11 mouse cellular contexts compared by ENCODE assay signal in the genomic region with DNA sequence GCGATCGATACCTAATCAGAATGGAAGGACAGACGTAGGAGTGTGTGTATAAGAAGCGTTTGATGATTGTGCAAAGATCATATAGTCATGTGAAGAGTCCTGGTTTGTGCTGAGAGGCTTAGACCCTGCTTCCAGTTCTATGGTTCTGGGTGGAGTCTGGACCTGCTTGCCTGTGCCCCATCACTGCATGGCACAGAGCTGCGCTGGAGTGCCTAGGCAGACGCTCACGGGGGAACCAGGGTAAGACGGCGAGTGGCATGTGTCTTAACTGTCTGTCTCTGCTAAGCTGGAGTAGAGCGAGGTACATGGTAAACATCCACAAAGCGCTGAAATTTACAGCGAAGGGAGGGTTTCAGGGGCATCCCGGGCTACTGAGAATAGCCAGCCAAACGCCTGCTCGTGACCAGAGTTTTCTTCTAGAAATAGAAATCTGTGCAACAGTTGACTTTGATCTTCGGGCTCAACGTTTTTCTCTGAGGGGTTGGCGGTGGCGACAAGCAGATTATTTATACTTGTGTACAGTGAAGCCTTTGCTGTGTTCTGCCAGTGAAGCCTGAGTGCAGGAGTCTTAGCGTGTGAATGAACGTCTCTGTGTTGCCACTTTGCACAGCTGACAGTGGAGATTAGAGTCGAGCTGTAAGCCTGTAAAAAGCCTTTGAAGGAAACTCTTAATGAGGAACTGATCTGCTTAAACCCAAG.
DNase-seq lines count a peak whose midpoint lies in the region; ATAC-seq lines count a peak whose summit lies in the region.
"Had no signal": no experiment of that assay in that cellular context is flagged by ENCODE, and none has a peak within 500 bp of the region (broad histone marks: within the 10 kb centered on the region; RNA-seq: fewer than 3 reads in every experiment).

No protein-coding gene starts in this region.

- no peaks in the 10 kb centered on the region for H3K27me3 ChIP-seq in embryonic facial prominence, embryonic 13.5 days
- no peaks in the 10 kb centered on the region for H3K27me3 ChIP-seq in embryonic facial prominence, embryonic 10.5 days (replicated peaks; ENCODE audit: low read depth, poor library complexity, severe bottlenecking)
- 0 out of 2 replicates have a peak, but pooled peaks cover 10% of the 10 kb centered on the region for H3K27me3 ChIP-seq in midbrain, embryonic 12.5 days
- H3K27me3 ChIP-seq in midbrain, embryonic 10.5 days (ENCODE audit: low read depth, poor library complexity, severe bottlenecking), result no peaks in the 10 kb centered on the region
- H3K27me3 ChIP-seq in midbrain, embryonic 16.5 days (ENCODE audit: control insufficient read depth, insufficient read depth, low read depth, low read length), result no peaks in the 10 kb centered on the region
- H3K27me3 ChIP-seq: embryonic facial prominence, embryonic 12.5 days; hindbrain, embryonic 13.5 days; lung, embryonic 15.5 days had no signal

- no peaks in the 10 kb centered on the region for H3K9me3 ChIP-seq in embryonic facial prominence, embryonic 13.5 days
- H3K9me3 ChIP-seq in embryonic facial prominence, embryonic 10.5 days, result no peaks in the 10 kb centered on the region
- no peaks in the 10 kb centered on the region for H3K9me3 ChIP-seq in midbrain, embryonic 12.5 days
- H3K9me3 ChIP-seq in midbrain, embryonic 10.5 days (replicated peaks), result no peaks in the 10 kb centered on the region
- H3K9me3 ChIP-seq in midbrain, embryonic 16.5 days (replicated peaks; ENCODE audit: control insufficient read depth, low read length, poor library complexity, severe bottlenecking), result no peaks in the 10 kb centered on the region
- H3K9me3 ChIP-seq: embryonic facial prominence, embryonic 12.5 days; hindbrain, embryonic 13.5 days; lung, embryonic 15.5 days had no signal

- 69% methylated on average over 22 of the region's 22 CpGs for WGBS in embryonic facial prominence, embryonic 13.5 days
- WGBS in embryonic facial prominence, embryonic 10.5 days, result 82% methylated on average over 22 of the region's 22 CpGs
- 68% methylated on average over 22 of the region's 22 CpGs for WGBS in midbrain, embryonic 12.5 days
- 83% methylated on average over 22 of the region's 22 CpGs for WGBS in midbrain, embryonic 10.5 days
- WGBS in midbrain, embryonic 16.5 days, result 43% methylated on average over 22 of the region's 22 CpGs

- 0 out of 2 replicates have a peak, but pooled peaks cover 4% of the 10 kb centered on the region for H3K4me1 ChIP-seq in embryonic facial prominence, embryonic 13.5 days
- H3K4me1 ChIP-seq in embryonic facial prominence, embryonic 10.5 days, result no peaks in the 10 kb centered on the region
- peaks cover 7% of the 10 kb centered on the region; the same call in 1 of the 2 replicates for H3K4me1 ChIP-seq in midbrain, embryonic 12.5 days
- H3K4me1 ChIP-seq in midbrain, embryonic 10.5 days, result peaks cover 4% of the 10 kb centered on the region; the same call in 1 of the 2 replicates
- H3K4me1 ChIP-seq in midbrain, embryonic 16.5 days (ENCODE audit: control insufficient read depth, insufficient read depth, low read length), result peaks cover 12% of the 10 kb centered on the region
- H3K4me1 ChIP-seq: embryonic facial prominence, embryonic 12.5 days had no signal

- ATAC-seq in embryonic facial prominence, embryonic 13.5 days (ENCODE audit: insufficient number of reproducible peaks, insufficient read depth, low FRiP score, low TSS enrichment, low read depth), result no peak
- ATAC-seq in midbrain, embryonic 12.5 days (ENCODE audit: low FRiP score, low read depth), result peak; percentile 88
- ATAC-seq in midbrain, embryonic 16.5 days, result peak; percentile 93

- H3K4me3 ChIP-seq in embryonic facial prominence, embryonic 13.5 days, result no peak overlapping the region
- H3K4me3 ChIP-seq in embryonic facial prominence, embryonic 10.5 days, result no peak overlapping the region
- H3K4me3 ChIP-seq in midbrain, embryonic 12.5 days, result no peak overlapping the region
- H3K4me3 ChIP-seq in midbrain, embryonic 10.5 days, result no peak overlapping the region
- H3K4me3 ChIP-seq in midbrain, embryonic 16.5 days (ENCODE audit: low read depth, low read length), result no peak overlapping the region
- H3K4me3 ChIP-seq: embryonic facial prominence, embryonic 12.5 days; hindbrain, embryonic 13.5 days; lung, embryonic 15.5 days had no signal

- 0 out of 2 replicates have a peak overlapping the region, but pooled peaks have one; percentile 22 for H3K27ac ChIP-seq in embryonic facial prominence, embryonic 13.5 days
- no peak overlapping the region for H3K27ac ChIP-seq in embryonic facial prominence, embryonic 10.5 days (replicated peaks)
- 0 out of 2 replicates have a peak overlapping the region, but pooled peaks have one; percentile 8 for H3K27ac ChIP-seq in midbrain, embryonic 12.5 days (replicated peaks)
- H3K27ac ChIP-seq in midbrain, embryonic 10.5 days (replicated peaks), result no peak overlapping the region
- peak overlapping the region; percentile 13 for H3K27ac ChIP-seq in midbrain, embryonic 16.5 days (ENCODE audit: low read length)
- H3K27ac ChIP-seq: embryonic facial prominence, embryonic 12.5 days; hindbrain, embryonic 13.5 days; lung, embryonic 15.5 days had no signal

- H3K9ac ChIP-seq in embryonic facial prominence, embryonic 13.5 days, result no peak overlapping the region
- no peak overlapping the region for H3K9ac ChIP-seq in midbrain, embryonic 12.5 days (replicated peaks)
- H3K9ac ChIP-seq in midbrain, embryonic 16.5 days (ENCODE audit: low read depth, low read length), result no peak overlapping the region
- H3K9ac ChIP-seq: embryonic facial prominence, embryonic 12.5 days; hindbrain, embryonic 13.5 days; lung, embryonic 15.5 days had no signal

- no peak for DNase-seq in embryonic facial prominence, embryonic 10.5 days (ENCODE audit: low spot score)
- no peak for DNase-seq in midbrain, embryonic 10.5 days (ENCODE audit: low spot score)
- DNase-seq in frontal cortex, postnatal 10 days (ENCODE audit: low spot score in 2 of 2), result peak; percentile 47 to 65
- no peak for DNase-seq in cerebellum, adult 11-12 months
- no peak for DNase-seq in adrenal gland, adult (ENCODE audit: inconsistent age in 2 of 2, low spot score in 1 of 2)

- no peaks in the 10 kb centered on the region for H3K36me3 ChIP-seq in embryonic facial prominence, embryonic 13.5 days
- H3K36me3 ChIP-seq in embryonic facial prominence, embryonic 10.5 days (replicated peaks), result no peaks in the 10 kb centered on the region
- no peaks in the 10 kb centered on the region for H3K36me3 ChIP-seq in midbrain, embryonic 12.5 days
- H3K36me3 ChIP-seq in midbrain, embryonic 10.5 days, result no peaks in the 10 kb centered on the region
- H3K36me3 ChIP-seq in midbrain, embryonic 16.5 days (ENCODE audit: control insufficient read depth, insufficient read depth, low read length), result no peaks in the 10 kb centered on the region
- H3K36me3 ChIP-seq: embryonic facial prominence, embryonic 12.5 days; hindbrain, embryonic 13.5 days; lung, embryonic 15.5 days had no signal

- no peak overlapping the region for H3K4me2 ChIP-seq in embryonic facial prominence, embryonic 13.5 days
- H3K4me2 ChIP-seq in midbrain, embryonic 12.5 days (replicated peaks), result no peak overlapping the region
- H3K4me2 ChIP-seq in midbrain, embryonic 16.5 days (ENCODE audit: low read length), result peak overlapping the region; percentile 28
- H3K4me2 ChIP-seq: embryonic facial prominence, embryonic 12.5 days; hindbrain, embryonic 13.5 days; lung, embryonic 15.5 days had no signal

Comparison
In these comparisons a context has a peak if more than half of its experiments do, and no peak if none do; other contexts are left out.
1. H3K27ac ChIP-seq: peak in embryonic facial prominence, embryonic 13.5 days (single experiment), midbrain, embryonic 12.5 days (single experiment) and midbrain, embryonic 16.5 days (single experiment); none in embryonic facial prominence, embryonic 10.5 days (single experiment) and midbrain, embryonic 10.5 days (single experiment).
2. DNase-seq: peak in frontal cortex, postnatal 10 days (2 of 2); none in embryonic facial prominence, embryonic 10.5 days (single experiment), midbrain, embryonic 10.5 days (single experiment), cerebellum, adult 11-12 months (single experiment) and adrenal gland, adult (0 of 2).